Mouse (Mus musculus) C2C12 (cell line): ENCODE results near the gene Sdr39u1. TPM values are rescaled to one million over a fixed set of nuclear protein-coding genes. Genes with fewer than 3 reads are reported as not detected.

Source experiments
- H3K27me3 ChIP-seq: one replicate; pipeline ENCODE4 v1.6.1; 2011; ENCODE audit not compliant: control insufficient read depth, insufficient read depth, insufficient read length
- H3K36me3 ChIP-seq: one replicate; pipeline ENCODE4 v1.6.1; 2011; ENCODE audit not compliant: control insufficient read depth, insufficient read depth
- H3K4me3 ChIP-seq: one replicate; pipeline ENCODE4 v1.5.1; 2011; ENCODE audit warnings: mild to moderate bottlenecking, control low read depth; ENCODE audit not compliant: poor library complexity, insufficient read depth, severe bottlenecking
- H3K79me2 ChIP-seq: one replicate; pipeline ENCODE4 v1.6.1; 2011; ENCODE audit not compliant: control insufficient read depth, insufficient read depth
- H3K79me3 ChIP-seq: one replicate; pipeline ENCODE4 v1.6.1; 2011; ENCODE audit warnings: low read depth, control low read depth
- H3ac ChIP-seq: one replicate; pipeline ENCODE3; 2011; ENCODE audit warnings: low read depth; ENCODE audit not compliant: control insufficient read depth, insufficient read length
- CEBPB ChIP-seq: IDR thresholded peaks from one replicate; pipeline ENCODE4 v1.6.1; 2011; ENCODE audit warnings: low read depth, mild to moderate bottlenecking, control low read depth, moderate library complexity
- CTCF ChIP-seq: IDR thresholded peaks from one replicate; pipeline ENCODE4 v1.5.1; 2011; ENCODE audit not compliant: control insufficient read depth, insufficient read depth, insufficient read length
- FOSL1 ChIP-seq: IDR thresholded peaks from one replicate; pipeline ENCODE4 v1.8.0; 2011; ENCODE audit warnings: mild to moderate bottlenecking, low read length; ENCODE audit not compliant: poor library complexity, insufficient read depth, severe bottlenecking
- MAX ChIP-seq: IDR thresholded peaks from one replicate; pipeline ENCODE4 v1.6.1; 2011; ENCODE audit warnings: mild to moderate bottlenecking, control low read depth
- MYOD1 ChIP-seq: IDR thresholded peaks from one replicate; pipeline ENCODE4 v1.6.1; 2011; ENCODE audit warnings: low read depth; ENCODE audit not compliant: control insufficient read depth, insufficient read length
- MYOG ChIP-seq: IDR thresholded peaks from one replicate; pipeline ENCODE4 v1.6.1; 2011; ENCODE audit not compliant: control insufficient read depth, insufficient read length; ENCODE audit errors: extremely low read depth
- USF1 ChIP-seq: IDR thresholded peaks from one replicate; pipeline ENCODE4 v1.6.1; 2011; ENCODE audit warnings: low read depth, mild to moderate bottlenecking, control low read depth, moderate library complexity
- polyA plus RNA-seq: library from polyadenylated mRNA; unstranded; fragments of >200 nt; fragmentation: generic; extraction: Trizol; gene quantifications from one replicate; pipeline ENCODE4 v1.2.1, GENCODE M21; 2012; ENCODE audit warnings: missing spikeins

Gene Sdr39u1
- polyA plus RNA-seq, 1 experiment, result 4.7 TPM

- Histone ChIP-seq H3ac (no peak overlapping the region), H3K27me3 (no peaks in the 10 kb centered on the region), H3K4me3 (no peak overlapping the region), H3K79me2 (no peaks in the 10 kb centered on the region), H3K79me3 (no peaks in the 10 kb centered on the region), H3K36me3 (no peaks in the 10 kb centered on the region)
- no peak for TF ChIP-seq MAX
- no peak for TF ChIP-seq CEBPB
- TF ChIP-seq CTCF, result no peak
Observed at GRCm38 (mm10) chr14:55933586-55933985, 33.5 kb upstream of the Sdr39u1 start.

GRCm38 (mm10) chr14:55929263-55929997, 29.3 kb upstream of the Sdr39u1 start:
- Histone ChIP-seq H3K27me3 (no peaks in the 10 kb centered on the region), H3K79me2 (no peaks in the 10 kb centered on the region), H3ac (no peak overlapping the region), H3K36me3 (no peaks in the 10 kb centered on the region), H3K4me3 (no peak overlapping the region), H3K79me3 (no peaks in the 10 kb centered on the region)
- TF ChIP-seq MAX, result no peak
- TF ChIP-seq MYOD1, result no peak
- TF ChIP-seq CEBPB, result no peak
- TF ChIP-seq USF1, result no peak

GRCm38 (mm10) chr14:55926847-55927246, 26.8 kb upstream of the Sdr39u1 start:
- no peak for TF ChIP-seq USF1
- TF ChIP-seq CTCF, result no peak
- TF ChIP-seq MAX, result no peak
- no peak for TF ChIP-seq MYOG
- no peak for TF ChIP-seq CEBPB
- TF ChIP-seq FOSL1, result no peak
- Histone ChIP-seq H3K4me3 (no peak overlapping the region), H3K79me3 (no peaks in the 10 kb centered on the region), H3K79me2 (no peaks in the 10 kb centered on the region), H3ac (no peak overlapping the region), H3K36me3 (no peaks in the 10 kb centered on the region), H3K27me3 (no peaks in the 10 kb centered on the region)

- no peak for TF ChIP-seq CEBPB
- TF ChIP-seq CTCF, result no peak
- no peak for TF ChIP-seq MYOG
Observed at GRCm38 (mm10) chr14:55922475-55923232, 22.6 kb upstream of the Sdr39u1 start.

GRCm38 (mm10) chr14:55918240-55919082, 18.4 kb upstream of the Sdr39u1 start:
- H3K4me3 ChIP-seq, result no peak overlapping the region
- peak; percentile 60 for TF ChIP-seq CTCF
- TF ChIP-seq MYOG, result no peak
- no peak for TF ChIP-seq FOSL1
- TF ChIP-seq CEBPB, result no peak
- TF ChIP-seq MYOD1, result no peak
- TF ChIP-seq USF1, result no peak
- no peaks in the 10 kb centered on the region for H3K79me2 ChIP-seq

More at GRCm38 (mm10) chr14:55922475-55923232, 22.6 kb upstream of the Sdr39u1 start:
- Histone ChIP-seq H3K79me2 (no peaks in the 10 kb centered on the region), H3ac (no peak overlapping the region), H3K27me3 (no peaks in the 10 kb centered on the region), H3K36me3 (no peaks in the 10 kb centered on the region), H3K79me3 (no peaks in the 10 kb centered on the region), H3K4me3 (no peak overlapping the region)

More at GRCm38 (mm10) chr14:55918240-55919082, 18.4 kb upstream of the Sdr39u1 start:
- Histone ChIP-seq H3K79me3 (no peaks in the 10 kb centered on the region), H3K27me3 (no peaks in the 10 kb centered on the region), H3K36me3 (no peaks in the 10 kb centered on the region), H3ac (no peak overlapping the region)
